Mouse (Mus musculus) left cerebral cortex, adult 18-20 months (tissue): ENCODE results near the gene Olfr1362. TPM values are rescaled to one million over a fixed set of nuclear protein-coding genes. Genes with fewer than 3 reads are reported as not detected.

ENCODE experiments used
- DNase-seq, 2 experiments: peaks; one replicate each; pipeline ENCODE4 v3.0.0; 2021 to 2022; ENCODE audit warnings: low spot score in 2 of 2, mixed read lengths in 1 of 2
- long read RNA-seq, 2 experiments: library from polyadenylated mRNA; stranded (forward); transcript quantifications; one replicate each; pipeline ENCODE4 v2.0.0; 2021
- total RNA-seq, 2 experiments: library from RNA; stranded (reverse); gene quantifications; 2 replicates each; pipeline ENCODE4 v1.2.3; 2021

The Olfr1362 gene
- total RNA-seq = not detected
- long read RNA-seq, experiment 1 = 0 reads
- long read RNA-seq, experiment 2 = 0 reads

DNA sequence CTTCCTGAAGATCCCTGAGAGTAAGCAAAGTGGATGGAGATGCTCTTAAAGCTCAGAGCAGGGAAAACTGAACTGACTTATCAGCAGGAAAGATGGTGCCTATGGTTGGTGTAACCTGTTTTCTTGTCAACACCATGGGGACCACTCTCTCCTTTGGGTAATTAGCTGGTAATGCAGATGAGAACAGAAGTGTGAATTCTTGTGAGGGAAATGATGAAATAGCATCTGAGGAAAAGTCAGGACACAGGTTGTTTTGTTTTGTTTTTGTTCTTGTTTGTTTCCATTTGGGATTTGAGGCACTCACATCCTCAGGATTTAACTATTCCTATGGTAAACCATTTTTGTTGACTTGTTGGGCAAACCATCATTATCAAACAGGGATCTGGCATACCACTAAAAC lies at the start of gene Olfr1362:
TSS of gene Olfr1362 (minus strand) at position 101 of the 400 bp plus-strand sequence.
- no peak for DNase-seq

DNA sequence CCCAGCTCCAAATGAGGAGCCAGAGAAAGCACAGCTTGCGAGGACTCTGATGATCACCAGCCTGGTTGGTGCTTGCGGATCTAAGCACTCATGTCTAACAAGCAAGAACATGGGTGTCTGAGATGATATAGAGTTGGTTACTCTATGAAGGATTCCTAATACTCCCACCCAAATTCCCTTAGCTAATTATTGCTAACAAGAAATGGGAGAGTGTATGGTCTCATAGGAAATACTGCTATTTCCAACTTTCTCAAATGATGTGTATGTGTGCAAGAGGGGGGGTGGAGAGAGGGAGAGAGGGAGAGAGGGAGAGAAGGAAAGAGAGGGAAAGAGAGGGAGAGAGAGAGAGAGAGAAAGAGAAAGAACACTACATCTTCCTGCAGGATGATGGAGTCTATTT lies 49.5 kb upstream of the Olfr1362 start, which contains the start of gene Olfr1361:
TSS of gene Olfr1361 (minus strand) at position 101 of the 400 bp plus-strand sequence.
- DNase-seq = no peak

DNA sequence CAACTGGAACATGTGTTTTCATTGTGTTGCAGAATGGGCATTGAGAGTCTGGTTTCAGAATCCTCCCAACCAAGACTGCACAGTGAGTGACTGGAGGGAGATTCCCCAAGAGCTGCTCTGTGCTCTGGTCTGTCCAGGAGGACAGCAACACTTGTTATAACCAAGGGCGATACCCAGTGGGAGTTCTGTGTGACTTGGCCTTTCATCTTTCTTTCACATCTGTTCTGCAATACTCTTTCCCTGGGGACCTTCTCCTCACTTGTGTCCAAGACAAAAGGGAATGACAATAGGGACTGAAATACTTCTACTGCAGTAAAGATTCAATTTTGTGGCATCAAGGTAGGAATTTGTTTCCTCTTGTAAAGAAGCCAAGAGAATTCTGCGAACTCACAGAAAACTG lies 28.6 kb upstream of the Olfr1362 start, which contains the start of gene Olfr11:
TSS of gene Olfr11 (minus strand) at position 101 of the 400 bp plus-strand sequence.
- no peak for DNase-seq

DNA sequence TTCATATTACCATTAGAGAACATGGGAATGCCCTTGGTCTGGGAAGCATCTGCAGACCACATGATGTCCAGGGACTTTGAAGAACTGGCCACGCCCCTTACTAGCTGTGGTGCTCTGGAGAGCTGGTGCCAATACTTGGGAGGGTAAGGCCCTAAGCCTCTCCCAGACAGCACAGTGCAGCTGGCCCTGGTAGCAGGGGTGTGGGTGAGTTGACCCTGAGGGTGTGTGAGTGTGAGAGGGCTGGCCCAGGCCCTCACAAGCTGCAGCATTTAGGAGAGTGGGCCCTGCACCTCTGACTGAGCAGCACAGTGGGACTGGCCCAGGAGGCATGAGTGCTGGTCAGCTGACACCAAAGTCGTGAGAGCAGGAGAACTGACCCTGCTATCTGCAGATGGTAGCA lies 22.2 kb downstream of the Olfr1362 start:
- DNase-seq = no peak

DNA sequence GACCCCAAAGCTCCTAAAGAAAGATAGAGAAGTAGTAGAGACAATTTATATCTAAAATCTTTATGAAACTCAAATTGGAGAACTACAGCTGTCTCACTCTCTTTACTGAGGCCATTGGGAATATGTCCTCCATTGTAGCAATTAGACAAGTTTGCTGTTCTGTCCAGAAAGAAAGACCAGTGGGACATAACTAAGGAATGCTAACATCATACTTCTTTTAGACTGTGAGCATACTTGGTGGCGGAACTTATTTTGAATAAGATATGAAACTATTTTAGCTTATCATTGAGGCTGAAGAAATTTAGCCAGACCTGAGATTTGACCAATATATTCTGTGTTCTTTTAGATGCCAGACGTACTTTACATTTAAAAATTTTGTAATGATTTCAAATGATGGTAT lies 32.2 kb downstream of the Olfr1362 start, which contains the start of gene Olfr1364:
TSS of gene Olfr1364 (minus strand) at position 101 of the 400 bp plus-strand sequence.
- DNase-seq = no peak

Other genes starting within 250 kb of the Olfr1362 start
- 10 to 100 TPM; 36.0 to 38.1 TPM for gene Zkscan3, start 211.3 kb downstream of the Olfr1362 start, total RNA-seq
- 1 to 10 TPM in 1 of 2 experiments, under 1 TPM in 1; 0.98 to 1.5 TPM for gene Pgbd1, start 173.0 kb downstream of the Olfr1362 start, total RNA-seq
- 10 to 100 TPM; 58.1 to 60.4 TPM for gene Zscan26, start 160.3 kb downstream of the Olfr1362 start, total RNA-seq
- under 1 TPM; 0.58 to 0.84 TPM for gene Nkapl, start 145.5 kb downstream of the Olfr1362 start, total RNA-seq
- 1 to 10 TPM; 5.7 to 6.4 TPM for gene Zkscan4, start 135.1 kb downstream of the Olfr1362 start, total RNA-seq
- not detected for gene Gm10065, start 134.6 kb downstream of the Olfr1362 start, total RNA-seq
- 10 to 100 TPM; 21.6 to 25.9 TPM for gene AK157302, start 118.8 kb downstream of the Olfr1362 start, total RNA-seq
- 10 to 100 TPM; 60.5 to 66.3 TPM for gene Gm11273, start 112.6 kb downstream of the Olfr1362 start, total RNA-seq
- 10 to 100 TPM; 13.1 to 18.5 TPM for gene Zkscan8, start 82.9 kb downstream of the Olfr1362 start, total RNA-seq
- not detected for gene Olfr1366, start 71.2 kb downstream of the Olfr1362 start, total RNA-seq
- not detected for gene Olfr1535, start 54.1 kb downstream of the Olfr1362 start, total RNA-seq
- gene Olfr1364, start 32.3 kb downstream of the Olfr1362 start, total RNA-seq = not detected
- gene Olfr11, start 28.5 kb upstream of the Olfr1362 start, total RNA-seq = not detected
- not detected for gene Olfr1361, start 49.4 kb upstream of the Olfr1362 start, total RNA-seq
- gene Olfr1360, start 63.4 kb upstream of the Olfr1362 start, total RNA-seq = not detected
- not detected for gene Olfr1359, start 84.1 kb upstream of the Olfr1362 start, total RNA-seq
- 10 to 100 TPM; 20.0 to 20.4 TPM for gene Hist1h2bl, start 102.1 kb upstream of the Olfr1362 start, total RNA-seq
- 10 to 100 TPM; 20.3 to 34.8 TPM for gene Hist1h2ai, start 102.4 kb upstream of the Olfr1362 start, total RNA-seq
- gene Hist1h3h, start 103.6 kb upstream of the Olfr1362 start, total RNA-seq = 10 to 100 TPM; 57.9 to 62.6 TPM
- 1 to 10 TPM; 2.7 to 2.9 TPM for gene Hist1h2bm, start 108.0 kb upstream of the Olfr1362 start, total RNA-seq
- 10 to 100 TPM; 21.0 to 22.9 TPM for gene Hist1h4j, start 121.0 kb upstream of the Olfr1362 start, total RNA-seq
- 100 to 1,000 TPM; 420 to 436 TPM for gene Hist1h4k, start 136.5 kb upstream of the Olfr1362 start, total RNA-seq
- gene Hist1h2ak, start 139.8 kb upstream of the Olfr1362 start, total RNA-seq = 10 to 100 TPM; 10.2 to 19.7 TPM
- 1 to 10 TPM; 6.3 to 9.2 TPM for gene Hist1h2bn, start 140.1 kb upstream of the Olfr1362 start, total RNA-seq
- gene Hist1h1b, start 166.6 kb upstream of the Olfr1362 start, total RNA-seq = 1 to 10 TPM; 8.4 to 9.0 TPM
- gene Hist1h3i, start 169.3 kb upstream of the Olfr1362 start, total RNA-seq = 10 to 100 TPM; 65.2 to 77.9 TPM
- gene Hist1h2an, start 173.2 kb upstream of the Olfr1362 start, total RNA-seq = 1 to 10 TPM; 1.1 to 2.8 TPM
- gene Hist1h2bp, start 173.4 kb upstream of the Olfr1362 start, total RNA-seq = 1 to 10 TPM; 4.1 to 7.0 TPM
- gene Hist1h2bq, start 196.2 kb upstream of the Olfr1362 start, total RNA-seq = 10 to 100 TPM; 23.2 to 34.4 TPM
- 1 to 10 TPM in 1 of 2 experiments, not detected in 1; 6.2 TPM for gene Hist1h2ao, start 196.4 kb upstream of the Olfr1362 start, total RNA-seq
- gene Hist1h4m, start 197.7 kb upstream of the Olfr1362 start, total RNA-seq = 100 to 1,000 TPM; 252 to 307 TPM
- 10 to 100 TPM; 48.9 to 61.1 TPM for gene Hist1h4n, start 218.2 kb upstream of the Olfr1362 start, total RNA-seq
- gene Hist1h2ap, start 219.5 kb upstream of the Olfr1362 start, total RNA-seq = 10 to 100 TPM; 27.2 to 27.7 TPM
- 10 to 100 TPM; 22.9 to 33.6 TPM for gene Hist1h2br, start 219.7 kb upstream of the Olfr1362 start, total RNA-seq